Mouse (Mus musculus) thymus, adult 2 months (tissue): ENCODE results near the gene Egflam.

ENCODE experiments used
- CTCF ChIP-seq: fragments of 200-500 bp; IDR thresholded peaks from 2 replicates; pipeline ENCODE4 v1.5.1; 2012; ENCODE audit warnings: mild to moderate bottlenecking, control low read depth, low read length, moderate library complexity, borderline replicate concordance; ENCODE audit not compliant: control insufficient read depth, poor library complexity, insufficient read depth; ENCODE audit errors: extremely low read depth
- POLR2A ChIP-seq: fragments of 200-500 bp; IDR thresholded peaks from 2 replicates; pipeline ENCODE4 v1.6.1; 2012; ENCODE audit warnings: mild to moderate bottlenecking, low read length, control low read depth, moderate library complexity; ENCODE audit not compliant: control insufficient read depth, poor library complexity, insufficient read depth; ENCODE audit errors: extremely low read depth

DNA sequence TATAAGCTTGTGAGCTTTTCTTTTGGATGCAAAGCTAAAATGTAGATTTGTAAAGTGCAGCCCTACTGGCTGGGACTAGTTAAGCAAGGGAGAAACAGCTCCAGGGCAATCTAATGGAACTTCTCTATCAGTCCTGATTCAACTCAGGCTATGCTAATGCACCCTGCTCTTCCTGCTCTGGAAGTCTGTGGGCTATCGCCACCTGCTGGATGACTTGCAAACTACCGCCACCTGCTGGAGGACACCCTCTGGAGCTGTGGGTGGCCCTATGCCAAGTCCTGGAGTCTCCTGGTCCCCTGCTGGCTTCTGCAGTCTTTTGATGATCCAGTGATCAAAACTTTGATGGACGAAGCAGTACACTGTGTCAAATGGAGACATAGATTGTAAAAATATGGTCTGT lies 134.4 kb downstream of the Egflam start:
- TF ChIP-seq POLR2A = no peak
- peak; percentile 77; the same call in 1 of the 2 replicates for TF ChIP-seq CTCF
